Mouse (Mus musculus) embryonic facial prominence, embryonic 14.5 days (tissue): Measurements from ENCODE around the gene Gpha2. TPM values are rescaled to one million over a fixed set of nuclear protein-coding genes. Genes with fewer than 3 reads are reported as not detected.

Experiments
- ATAC-seq: fragments of 200-750 bp; cut with Nextera tagmentation; 2 replicates; pipeline ENCODE4 v1.8.0; 2017; ENCODE audit warnings: low read depth, moderate number of reproducible peaks, moderate TSS enrichment
- DNase-seq: peaks from one replicate; pipeline ENCODE4 v3.0.0-alpha.2; 2015; ENCODE audit warnings: low spot score
- H3K27ac ChIP-seq: fragments of 300-500 bp; sonication (generic); replicated peaks from 2 replicates; pipeline ENCODE4 v1.5.1; 2014; ENCODE audit warnings: low read depth, mild to moderate bottlenecking, low read length, moderate library complexity
- H3K27me3 ChIP-seq: fragments of 300-500 bp; sonication (generic); replicated peaks from 2 replicates; pipeline ENCODE4 v1.6.1; 2014; ENCODE audit warnings: low read length; ENCODE audit not compliant: control insufficient read depth, insufficient read depth
- H3K36me3 ChIP-seq: fragments of 300-500 bp; sonication (generic); 2 replicates; pipeline ENCODE4 v1.6.1; 2014; ENCODE audit warnings: low read length, mixed read lengths; ENCODE audit not compliant: control insufficient read depth, insufficient read depth
- H3K4me1 ChIP-seq: fragments of 300-500 bp; sonication (generic); 2 replicates; pipeline ENCODE4 v1.6.1; 2014; ENCODE audit warnings: antibody characterized with exemption, low read length; ENCODE audit not compliant: control insufficient read depth, insufficient read depth
- H3K4me2 ChIP-seq: fragments of 300-500 bp; sonication (generic); 2 replicates; pipeline ENCODE4 v1.6.1; 2014; ENCODE audit warnings: low read depth, mild to moderate bottlenecking, low read length, moderate library complexity, mixed read lengths
- H3K4me3 ChIP-seq: fragments of 300-500 bp; sonication (generic); 2 replicates; pipeline ENCODE4 v1.5.1; 2014; ENCODE audit warnings: low read depth, mild to moderate bottlenecking, low read length
- H3K9ac ChIP-seq: fragments of 300-500 bp; sonication (generic); 2 replicates; pipeline ENCODE4 v1.6.1; 2014; ENCODE audit warnings: low read depth, mild to moderate bottlenecking, low read length, moderate library complexity, mixed read lengths
- H3K9me3 ChIP-seq: fragments of 300-500 bp; sonication (generic); 2 replicates; pipeline ENCODE4 v1.6.1; 2016; ENCODE audit warnings: low read length; ENCODE audit not compliant: control insufficient read depth
- WGBS: fragments of 180-500 bp; shearing (Covaris S2); extraction: QIAGEN DNeasy Blood & Tissue Kit; methylation state at CpG from one replicate; pipeline ENCODE4 v1.1.7; 2014; 5-methylcytosine and 5-hydroxymethylcytosine counted together
- polyA plus RNA-seq: library from polyadenylated mRNA; unstranded; fragments of >200 nt; fragmentation: Nextera tagmentation; extraction: Ambion mirVana; gene quantifications from 2 replicates; pipeline ENCODE4 v1.2.1, GENCODE M21; 2014

The Gpha2 gene
- polyA plus RNA-seq, 1 experiment from 2014 or later: 4.1 TPM

GRCm38 (mm10) chr19:6226763-6227162 lies 583 bp downstream of the Gpha2 start:
- H3K9ac ChIP-seq: no peak overlapping the region
- WGBS: 94% methylated on average over 11 of the region's 14 CpGs
- no peaks in the 10 kb centered on the region for H3K27me3 ChIP-seq
- H3K4me1 ChIP-seq: no peaks in the 10 kb centered on the region
- ATAC-seq (no peak), DNase-seq (no peak)
- no peak overlapping the region for H3K4me3 ChIP-seq
- H3K9me3 ChIP-seq: no peaks in the 10 kb centered on the region
- peaks cover 49% of the 10 kb centered on the region for H3K36me3 ChIP-seq
- H3K27ac ChIP-seq: no peak overlapping the region
- H3K4me2 ChIP-seq: no peak overlapping the region

GRCm38 (mm10) chr19:6227864-6228263 lies 1.7 kb downstream of the Gpha2 start:
- no peak overlapping the region for H3K4me2 ChIP-seq
- DNase-seq (no peak), ATAC-seq (no peak)
- H3K4me1 ChIP-seq: no peaks in the 10 kb centered on the region
- H3K27ac ChIP-seq: no peak overlapping the region
- no peaks in the 10 kb centered on the region for H3K9me3 ChIP-seq
- peaks cover 58% of the 10 kb centered on the region for H3K36me3 ChIP-seq
- no peaks in the 10 kb centered on the region for H3K27me3 ChIP-seq
- WGBS: 88% methylated on average over 3 of the region's 4 CpGs
- H3K9ac ChIP-seq: no peak overlapping the region
- no peak overlapping the region for H3K4me3 ChIP-seq

GRCm38 (mm10) chr19:6230411-6230810 lies 4.2 kb downstream of the Gpha2 start:
- ATAC-seq (no peak), DNase-seq (no peak)
- Histone ChIP-seq H3K9ac (no peak overlapping the region), H3K4me3 (no peak overlapping the region), H3K27me3 (no peaks in the 10 kb centered on the region), H3K27ac (no peak overlapping the region), H3K36me3 (peaks cover 69% of the 10 kb centered on the region), H3K9me3 (no peaks in the 10 kb centered on the region), H3K4me2 (no peak overlapping the region), H3K4me1 (peaks cover 7% of the 10 kb centered on the region)
- 83% methylated on average over 4 of the region's 4 CpGs for WGBS

GRCm38 (mm10) chr19:6231036-6231435 lies 4.9 kb downstream of the Gpha2 start:
- ATAC-seq (no peak), DNase-seq (no peak)
- Histone ChIP-seq H3K27ac (no peak overlapping the region), H3K9ac (no peak overlapping the region), H3K36me3 (peaks cover 69% of the 10 kb centered on the region), H3K4me2 (no peak overlapping the region), H3K4me1 (peaks cover 7% of the 10 kb centered on the region), H3K9me3 (no peaks in the 10 kb centered on the region), H3K27me3 (no peaks in the 10 kb centered on the region), H3K4me3 (no peak overlapping the region)
- WGBS: 92% methylated on average over 2 of the region's 2 CpGs

- Histone ChIP-seq H3K9ac (no peak overlapping the region), H3K4me1 (peaks cover 7% of the 10 kb centered on the region), H3K27ac (no peak overlapping the region), H3K9me3 (no peaks in the 10 kb centered on the region), H3K4me2 (no peak overlapping the region), H3K4me3 (no peak overlapping the region), H3K27me3 (no peaks in the 10 kb centered on the region), H3K36me3 (peaks cover 51% of the 10 kb centered on the region)
- DNase-seq (no peak), ATAC-seq (no peak)
- WGBS: 86% methylated on average over 16 of the region's 16 CpGs
Measured at GRCm38 (mm10) chr19:6233647-6234046, 7.5 kb downstream of the Gpha2 start.

GRCm38 (mm10) chr19:6234337-6235083 lies 8.3 kb downstream of the Gpha2 start:
- WGBS: 65% methylated on average over 9 of the region's 11 CpGs

GRCm38 (mm10) chr19:6235084-6236052 lies 9.2 kb downstream of the Gpha2 start, which contains the start of gene Ppp2r5b:
TSS of gene Ppp2r5b (minus strand) at chr19:6235872.
- H3K9me3 ChIP-seq: no peaks in the 10 kb centered on the region
- peak within 1 kb of the TSS; percentile 78 for H3K9ac ChIP-seq
- 2% methylated on average over 44 of the region's 48 CpGs for WGBS
- peak within 1 kb of the TSS; percentile 73 for H3K4me3 ChIP-seq
- H3K27me3 ChIP-seq: no peaks in the 10 kb centered on the region
- DNase-seq (peak; percentile 97), ATAC-seq (peak; percentile 97)
- peaks cover 34% of the 10 kb centered on the region for H3K36me3 ChIP-seq
- H3K4me2 ChIP-seq: peak within 1 kb of the TSS; percentile 79
- peaks cover 7% of the 10 kb centered on the region for H3K4me1 ChIP-seq
- H3K27ac ChIP-seq: peak within 1 kb of the TSS; percentile 94

More at GRCm38 (mm10) chr19:6234337-6235083, 8.3 kb downstream of the Gpha2 start:
- Histone ChIP-seq H3K4me1 (peaks cover 7% of the 10 kb centered on the region), H3K4me2 (peak overlapping the region; percentile 79), H3K4me3 (peak overlapping the region; percentile 73), H3K36me3 (peaks cover 43% of the 10 kb centered on the region), H3K27ac (no peak overlapping the region), H3K27me3 (no peaks in the 10 kb centered on the region), H3K9me3 (no peaks in the 10 kb centered on the region), H3K9ac (peak overlapping the region; percentile 78)
- ATAC-seq (no peak), DNase-seq (no peak)

GRCm38 (mm10) chr19:6236053-6236441 lies 9.9 kb downstream of the Gpha2 start:
- Histone ChIP-seq H3K36me3 (peaks cover 27% of the 10 kb centered on the region), H3K27ac (peak overlapping the region; percentile 94), H3K27me3 (no peaks in the 10 kb centered on the region), H3K4me3 (peak overlapping the region; percentile 73), H3K9me3 (no peaks in the 10 kb centered on the region), H3K4me1 (peaks cover 7% of the 10 kb centered on the region), H3K4me2 (peak overlapping the region; percentile 79), H3K9ac (peak overlapping the region; percentile 78)
- WGBS: 1% methylated on average over 9 of the region's 9 CpGs
- peak; percentile 97 for DNase-seq
- peak; percentile 91 for ATAC-seq
